Mouse (Mus musculus) forebrain, embryonic 11.5 days (tissue): Measurements from ENCODE around the gene Lce1l. TPM values are rescaled to one million over a fixed set of nuclear protein-coding genes. Genes with fewer than 3 reads are reported as not detected.

Experiments used
- ATAC-seq: fragments of 200-750 bp; cut with Nextera tagmentation; replicated peaks from 2 replicates; pipeline ENCODE4 v1.8.0; 2017; ENCODE audit warnings: moderate TSS enrichment; ENCODE audit not compliant: low FRiP score
- DNase-seq: peaks from one replicate; pipeline ENCODE4 v3.0.0-alpha.2; 2017; ENCODE audit warnings: low spot score
- H3K27ac ChIP-seq: fragments of 300-500 bp; sonication (generic); 2 replicates; pipeline ENCODE4 v1.5.1; 2014; ENCODE audit warnings: low read depth, low read length
- H3K27me3 ChIP-seq: fragments of 300-500 bp; sonication (generic); 2 replicates; pipeline ENCODE4 v1.6.1; 2014; ENCODE audit warnings: mild to moderate bottlenecking, low read length, mixed read lengths; ENCODE audit not compliant: control insufficient read depth, insufficient read depth
- H3K36me3 ChIP-seq: fragments of 300-500 bp; sonication (generic); 2 replicates; pipeline ENCODE4 v1.6.1; 2014; ENCODE audit warnings: mild to moderate bottlenecking, low read length, moderate library complexity, mixed read lengths; ENCODE audit not compliant: control insufficient read depth, insufficient read depth
- H3K4me1 ChIP-seq: fragments of 300-500 bp; sonication (generic); replicated peaks from 2 replicates; pipeline ENCODE4 v1.6.1; 2014; ENCODE audit warnings: low read length, mixed read lengths; ENCODE audit not compliant: control insufficient read depth, insufficient read depth
- H3K4me2 ChIP-seq: fragments of 300-500 bp; sonication (generic); 2 replicates; pipeline ENCODE4 v1.6.1; 2014; ENCODE audit warnings: low read depth, mild to moderate bottlenecking, low read length, moderate library complexity, mixed read lengths; ENCODE audit not compliant: severe bottlenecking
- H3K4me3 ChIP-seq: fragments of 300-500 bp; sonication (generic); 2 replicates; pipeline ENCODE4 v1.5.1; 2014; ENCODE audit warnings: low read depth, low read length
- H3K9ac ChIP-seq: fragments of 300-500 bp; sonication (generic); 2 replicates; pipeline ENCODE4 v1.6.1; 2014; ENCODE audit warnings: low read length
- H3K9me3 ChIP-seq: fragments of 300-500 bp; sonication (generic); 2 replicates; pipeline ENCODE4 v1.6.1; 2016; ENCODE audit warnings: low read length, mixed read lengths; ENCODE audit not compliant: control insufficient read depth
- polyA plus RNA-seq: library from polyadenylated mRNA; unstranded; fragments of >200 nt; fragmentation: Nextera tagmentation; extraction: Ambion mirVana; gene quantifications from 2 replicates; pipeline ENCODE4 v1.2.1, GENCODE M21; 2014

Lce1l gene
- polyA plus RNA-seq, 1 experiment from 2014 or later, result not detected

GRCm38 (mm10) chr3:92807791-92808190, 43.3 kb downstream of the Lce1l start, which contains the start of gene Lce1k:
Gene Lce1k, minus strand, starts transcription at chr3:92807891.
- Histone ChIP-seq H3K36me3 (no peaks in the 10 kb centered on the region), H3K9ac (no peak within 1 kb of the TSS), H3K4me3 (no peak within 1 kb of the TSS), H3K9me3 (no peaks in the 10 kb centered on the region), H3K4me2 (no peak within 1 kb of the TSS), H3K4me1 (no peaks in the 10 kb centered on the region), H3K27ac (no peak within 1 kb of the TSS), H3K27me3 (no peaks in the 10 kb centered on the region)
- DNase-seq (no peak), ATAC-seq (no peak)

Other genes with a start within 250 kb of the Lce1l start
- gene 2210017I01Rik, start 243.8 kb downstream of the Lce1l start, polyA plus RNA-seq, result not detected in 2 replicates
- gene Lce6a, start 229.6 kb downstream of the Lce1l start, polyA plus RNA-seq, result not detected in 2 replicates
- not detected in 2 replicates for gene Lce1a1, start 203.0 kb downstream of the Lce1l start, polyA plus RNA-seq
- gene Lce1b, start 194.4 kb downstream of the Lce1l start, polyA plus RNA-seq, result not detected in 2 replicates
- not detected in 2 replicates for gene Lce1a2, start 181.0 kb downstream of the Lce1l start, polyA plus RNA-seq
- not detected in 2 replicates for gene Lce1c, start 172.0 kb downstream of the Lce1l start, polyA plus RNA-seq
- gene Lce1d, start 164.1 kb downstream of the Lce1l start, polyA plus RNA-seq, result not detected in 2 replicates
- gene Lce1e, start 142.2 kb downstream of the Lce1l start, polyA plus RNA-seq, result not detected in 2 replicates
- gene Lce1f, start 130.9 kb downstream of the Lce1l start, polyA plus RNA-seq, result not detected in 2 replicates
- gene Gm38119, start 112.2 kb downstream of the Lce1l start, polyA plus RNA-seq, result not detected in 2 replicates
- gene Lce1g, start 98.9 kb downstream of the Lce1l start, polyA plus RNA-seq, result not detected in 2 replicates
- gene Lce1h, start 86.2 kb downstream of the Lce1l start, polyA plus RNA-seq, result not detected in 2 replicates
- not detected in 2 replicates for gene Lce1i, start 72.4 kb downstream of the Lce1l start, polyA plus RNA-seq
- not detected in 2 replicates for gene Lce1j, start 60.8 kb downstream of the Lce1l start, polyA plus RNA-seq
- not detected in 2 replicates for gene Lce1k, start 43.4 kb downstream of the Lce1l start, polyA plus RNA-seq
- not detected in 2 replicates for gene Kprp, start 24.0 kb downstream of the Lce1l start, polyA plus RNA-seq
- not detected in 2 replicates for gene 2310050C09Rik, start 18.9 kb upstream of the Lce1l start, polyA plus RNA-seq
- gene Lce3a, start 74.9 kb upstream of the Lce1l start, polyA plus RNA-seq, result not detected in 2 replicates
- not detected in 2 replicates for gene Lce3b, start 81.7 kb upstream of the Lce1l start, polyA plus RNA-seq
- gene Lce3c, start 93.2 kb upstream of the Lce1l start, polyA plus RNA-seq, result not detected in 2 replicates
- gene Lce3d, start 106.1 kb upstream of the Lce1l start, polyA plus RNA-seq, result not detected in 2 replicates
- gene Lce3e, start 115.8 kb upstream of the Lce1l start, polyA plus RNA-seq, result not detected in 2 replicates
- gene Lce3f, start 140.9 kb upstream of the Lce1l start, polyA plus RNA-seq, result not detected in 2 replicates
- gene Crct1, start 164.4 kb upstream of the Lce1l start, polyA plus RNA-seq, result not detected in 2 replicates
- not detected in 2 replicates for gene Lce1m, start 167.8 kb upstream of the Lce1l start, polyA plus RNA-seq
- not detected in 2 replicates for gene Gm4858, start 217.5 kb upstream of the Lce1l start, polyA plus RNA-seq